Mouse (Mus musculus) CH12.LX (cell line): ENCODE data around the gene Fryl.

Source experiments
- CTCF ChIP-seq, 2 experiments: IDR thresholded peaks in 1 of 2; conservative IDR thresholded peaks in 1 of 2; 2 replicates each; pipeline ENCODE4 v1.5.1; 2011 to 2012; ENCODE audit warnings: low read depth in 2 of 2, low read length in 2 of 2, improper control_type of control experiment in 1 of 2, inconsistent platforms in 1 of 2, mild to moderate bottlenecking in 1 of 2, moderate library complexity in 1 of 2
- EP300 ChIP-seq: IDR thresholded peaks from 2 replicates; pipeline ENCODE4 v1.6.1; 2011; ENCODE audit warnings: low read length, improper control_type of control experiment
- HCFC1 ChIP-seq: IDR thresholded peaks from 2 replicates; pipeline ENCODE4 v1.6.1; 2012; ENCODE audit warnings: low read depth, mild to moderate bottlenecking, inconsistent platforms, low read length, improper control_type of control experiment
- JUND ChIP-seq: conservative IDR thresholded peaks from 2 replicates; pipeline ENCODE4 v1.6.1; 2011; ENCODE audit warnings: low read depth, low read length, improper control_type of control experiment
- KAT2A ChIP-seq: IDR thresholded peaks from 2 replicates; pipeline ENCODE4 v1.6.1; 2012; ENCODE audit warnings: low read length, improper control_type of control experiment, inconsistent platforms; ENCODE audit not compliant: insufficient replicate concordance
- NELFE ChIP-seq: IDR thresholded peaks from 2 replicates; pipeline ENCODE4 v1.6.1; 2011; ENCODE audit warnings: low read depth, low read length, improper control_type of control experiment
- NRF1 ChIP-seq: IDR thresholded peaks from 2 replicates; pipeline ENCODE4 v1.6.1; 2014; ENCODE audit warnings: low read depth, mild to moderate bottlenecking, inconsistent platforms, low read length, improper control_type of control experiment, moderate library complexity
- POLR2A ChIP-seq: IDR thresholded peaks from 2 replicates; pipeline ENCODE4 v1.6.1; 2011; ENCODE audit warnings: low read depth, mild to moderate bottlenecking, improper control_type of control experiment, low read length
- SIN3A ChIP-seq: IDR thresholded peaks from 2 replicates; pipeline ENCODE4 v1.6.1; 2012; ENCODE audit warnings: low read length, improper control_type of control experiment, inconsistent platforms
- USF2 ChIP-seq: conservative IDR thresholded peaks from 2 replicates; pipeline ENCODE4 v1.6.1; 2011; ENCODE audit warnings: low read depth, low read length, improper control_type of control experiment
- ZC3H11A ChIP-seq: IDR thresholded peaks from 2 replicates; pipeline ENCODE4 v1.6.1; 2012; ENCODE audit warnings: low read depth, mild to moderate bottlenecking, inconsistent platforms, low read length, improper control_type of control experiment
- ZMIZ1 ChIP-seq: IDR thresholded peaks from 2 replicates; pipeline ENCODE4 v1.6.1; 2012; ENCODE audit warnings: low read depth, mild to moderate bottlenecking, inconsistent platforms, low read length, improper control_type of control experiment

DNA sequence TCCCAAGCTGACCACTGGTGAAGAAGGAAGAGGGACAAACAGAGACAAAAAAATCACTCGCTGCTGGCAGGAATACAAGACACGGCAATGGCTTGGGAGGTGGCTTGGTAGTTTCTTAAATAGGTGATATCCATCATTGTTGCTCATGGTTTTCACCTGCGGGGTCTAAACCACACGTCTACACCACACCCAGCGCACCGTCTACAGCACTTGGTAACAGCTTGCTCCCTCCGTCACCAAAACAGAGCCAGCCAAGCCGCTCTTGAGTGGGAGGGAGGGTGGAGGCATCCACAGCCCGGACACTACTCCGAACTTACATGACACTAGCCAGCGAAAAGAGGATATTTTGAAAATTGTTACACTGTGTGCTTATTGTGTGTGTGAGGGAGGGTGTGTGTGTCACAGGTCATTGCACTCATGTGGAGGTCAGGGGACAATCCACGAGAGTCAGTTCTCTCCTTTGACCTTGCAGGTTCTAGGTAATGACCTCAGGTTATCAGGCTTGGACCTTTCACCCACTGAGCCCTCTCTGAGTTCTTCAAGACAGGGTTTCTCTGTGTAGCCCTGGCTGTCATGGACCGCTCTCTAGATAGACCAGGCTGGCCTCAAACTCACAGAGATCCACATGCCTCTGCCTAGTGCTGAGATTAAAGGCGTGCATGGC lies 102.5 kb downstream of the Fryl start:
- TF ChIP-seq NELFE (no peak), CTCF (conservative IDR thresholded peaks at IDR 0.05 in 1 of 2, IDR thresholded peaks at IDR 0.05 in 1 of 2; ENCODE audit: low read depth in 2 of 2, low read length in 2 of 2) (no peak), ZMIZ1 (no peak), JUND (no peak), EP300 (no peak), KAT2A (no peak), NRF1 (no peak), SIN3A (no peak), HCFC1 (no peak), USF2 (no peak), POLR2A (no peak), ZC3H11A (no peak)
